Mouse (Mus musculus): Measurements from ENCODE around the gene Wwox. TPM values are rescaled to one million over a fixed set of nuclear protein-coding genes. Genes with fewer than 3 reads are reported as not detected.

Gene Wwox
- total and polyA plus RNA-seq, 3 experiments = 7.6 to 61.8 (median 12.2) TPM

DNA sequence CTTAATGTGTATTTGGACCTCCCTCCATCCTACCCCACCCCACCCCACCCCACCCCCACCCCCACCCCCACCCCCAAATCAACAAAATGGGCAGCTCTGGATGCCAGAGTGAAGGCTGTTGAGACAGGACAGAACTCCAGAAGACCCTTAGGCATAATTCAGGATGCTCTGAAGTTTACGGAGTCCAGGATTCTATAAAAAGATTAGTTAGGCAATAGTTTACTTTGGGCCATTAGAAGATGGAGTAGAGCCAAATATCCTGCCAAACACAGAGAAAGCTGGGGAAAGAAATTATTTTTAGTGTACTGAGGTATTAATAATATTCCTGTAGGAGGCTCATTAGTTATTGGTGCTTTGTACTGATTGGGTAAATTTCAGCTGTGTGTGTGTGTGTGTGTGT is 523.0 kb downstream of the Wwox start:
- Histone ChIP-seq H3K36me3 (ENCODE audit: control insufficient read depth in 1 of 2, insufficient read depth in 2 of 2, low read length in 2 of 2) (no peaks in the 10 kb centered on the region), H3K9ac (ENCODE audit: control insufficient read depth, low read depth, low read length, poor library complexity, severe bottlenecking) (no peak overlapping the region), H3K9me3 (replicated peaks; ENCODE audit: insufficient read depth, low read length) (no peaks in the 10 kb centered on the region), H3K27ac (ENCODE audit: control insufficient read depth, low read depth, low read length) (no peak overlapping the region), H3K4me1 (ENCODE audit: control insufficient read depth in 1 of 2, insufficient read depth in 2 of 2, low read length in 2 of 2) (no peaks in the 10 kb centered on the region), H3K4me3 (ENCODE audit: control insufficient read depth in 1 of 2, insufficient read depth in 1 of 2, low read depth in 2 of 2, low read length in 2 of 2) (no peak overlapping the region), H3K27me3 (ENCODE audit: control insufficient read depth in 1 of 2, insufficient read depth in 2 of 2, low read length in 2 of 2) (no peaks in the 10 kb centered on the region), H3K79me2 (ENCODE audit: control insufficient read depth, insufficient read depth, low read length, poor library complexity) (no peaks in the 10 kb centered on the region)
- DNase-seq (ENCODE audit: low read depth, low spot score) = no peak
- TF ChIP-seq NELFE (IDR thresholded peaks at IDR 0.05; ENCODE audit: low read depth, low read length) = no peak
- TF ChIP-seq MXI1 (IDR thresholded peaks at IDR 0.05; ENCODE audit: low read depth, low read length) = no peak
- TF ChIP-seq MYC (IDR thresholded peaks at IDR 0.05; ENCODE audit: low read depth, low read length) = no peak
- TF ChIP-seq POLR2AphosphoS2 (IDR thresholded peaks at IDR 0.05; ENCODE audit: low read length) = no peak
- TF ChIP-seq NRF1 (IDR thresholded peaks at IDR 0.05; ENCODE audit: insufficient read depth, low read depth, low read length, poor library complexity, severe bottlenecking) = no peak
- no peak for TF ChIP-seq TAL1 (IDR thresholded peaks at IDR 0.05; ENCODE audit: low read length)
- TF ChIP-seq MAFK (IDR thresholded peaks at IDR 0.05; ENCODE audit: borderline replicate concordance, low read depth, low read length) = no peak

DNA sequence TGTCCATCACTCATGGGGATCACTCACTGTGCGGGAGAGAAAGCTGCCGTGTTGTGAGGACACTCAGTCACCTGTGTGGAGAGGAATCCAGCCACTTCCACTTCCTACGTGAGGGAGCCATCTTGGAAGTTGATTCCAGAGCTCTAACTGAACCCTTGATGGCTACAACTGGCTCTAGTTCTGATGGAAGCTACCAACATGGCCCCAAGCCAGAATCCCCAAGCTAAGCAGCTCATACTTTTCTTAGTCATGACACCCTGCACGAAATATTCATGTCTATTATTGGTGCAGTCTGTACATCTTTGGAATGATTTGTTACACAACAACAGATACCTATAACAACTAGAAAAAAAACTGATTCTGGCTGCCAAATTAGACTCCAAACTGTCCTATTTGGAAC is 523.8 kb downstream of the Wwox start:
- no peaks in the 10 kb centered on the region for H3K79me2 ChIP-seq (ENCODE audit: control insufficient read depth, insufficient read depth, low read length, poor library complexity)

DNA sequence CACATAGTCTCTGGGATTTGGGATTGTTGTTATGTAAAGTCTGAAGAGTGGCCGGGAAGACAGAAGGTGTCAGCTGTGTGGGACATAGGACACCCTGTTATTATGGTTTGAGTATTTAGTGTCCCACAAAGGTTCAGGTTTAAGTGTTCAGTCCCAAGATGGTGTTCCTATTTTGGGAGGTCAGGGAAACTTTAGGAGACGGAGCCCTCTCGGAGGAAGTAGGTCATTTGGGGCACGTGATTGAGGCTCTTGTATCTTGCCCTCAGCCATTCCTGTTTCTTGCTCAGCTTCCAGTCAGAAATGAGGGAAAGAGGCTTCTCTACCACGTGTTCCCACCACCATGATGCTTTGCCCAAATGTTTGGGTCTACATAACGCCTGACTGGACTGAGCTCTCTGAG is 524.8 kb downstream of the Wwox start:
- DNase-seq (ENCODE audit: low read depth, low spot score) = no peak
- no peak overlapping the region for H3K9ac ChIP-seq (ENCODE audit: control insufficient read depth, low read depth, low read length, poor library complexity, severe bottlenecking)
- no peak overlapping the region for H3K4me3 ChIP-seq (ENCODE audit: control insufficient read depth in 1 of 2, insufficient read depth in 1 of 2, low read depth in 2 of 2, low read length in 2 of 2)
- no peaks in the 10 kb centered on the region for H3K36me3 ChIP-seq (ENCODE audit: control insufficient read depth in 1 of 2, insufficient read depth in 2 of 2, low read length in 2 of 2)
- H3K4me1 ChIP-seq (ENCODE audit: control insufficient read depth in 1 of 2, insufficient read depth in 2 of 2, low read length in 2 of 2) = no peaks in the 10 kb centered on the region
- H3K79me2 ChIP-seq (ENCODE audit: control insufficient read depth, insufficient read depth, low read length, poor library complexity) = no peaks in the 10 kb centered on the region
- no peaks in the 10 kb centered on the region for H3K9me3 ChIP-seq (replicated peaks; ENCODE audit: insufficient read depth, low read length)
- no peaks in the 10 kb centered on the region for H3K27me3 ChIP-seq (ENCODE audit: control insufficient read depth in 1 of 2, insufficient read depth in 2 of 2, low read length in 2 of 2)
- TF ChIP-seq SIN3A (IDR thresholded peaks at IDR 0.05; ENCODE audit: low read length) (no peak), NELFE (IDR thresholded peaks at IDR 0.05; ENCODE audit: low read depth, low read length) (no peak), MEF2A (IDR thresholded peaks at IDR 0.05; ENCODE audit: extremely low read depth, insufficient replicate concordance, low read depth, low read length, poor library complexity, severe bottlenecking) (no peak), CHD1 (IDR thresholded peaks at IDR 0.05; ENCODE audit: low read depth, low read length) (no peak), ETS1 (IDR thresholded peaks at IDR 0.05; ENCODE audit: low read depth, low read length) (no peak), USF1 (IDR thresholded peaks at IDR 0.05; ENCODE audit: low read depth, low read length) (no peak), UBTF (IDR thresholded peaks at IDR 0.05; ENCODE audit: borderline replicate concordance, insufficient read depth, low read depth, low read length) (no peak), HCFC1 (IDR thresholded peaks at IDR 0.05; ENCODE audit: low read depth, low read length) (no peak)
- no peak overlapping the region for H3K27ac ChIP-seq (ENCODE audit: control insufficient read depth, low read depth, low read length)

More for the DNA sequence above, 523.8 kb downstream of the Wwox start:
- no peak for DNase-seq (ENCODE audit: low read depth, low spot score)
- H3K4me3 ChIP-seq (ENCODE audit: control insufficient read depth in 1 of 2, insufficient read depth in 1 of 2, low read depth in 2 of 2, low read length in 2 of 2) = no peak overlapping the region
- no peak overlapping the region for H3K27ac ChIP-seq (ENCODE audit: control insufficient read depth, low read depth, low read length)
- H3K27me3 ChIP-seq (ENCODE audit: control insufficient read depth in 1 of 2, insufficient read depth in 2 of 2, low read length in 2 of 2) = no peaks in the 10 kb centered on the region
- no peak for TF ChIP-seq CHD2 (IDR thresholded peaks at IDR 0.05; ENCODE audit: low read length)
- TF ChIP-seq CHD1 (IDR thresholded peaks at IDR 0.05; ENCODE audit: low read depth, low read length) = no peak
- no peak for TF ChIP-seq MAFK (IDR thresholded peaks at IDR 0.05; ENCODE audit: borderline replicate concordance, low read depth, low read length)
- TF ChIP-seq POLR2AphosphoS5 (IDR thresholded peaks at IDR 0.05; ENCODE audit: borderline replicate concordance, low read depth, low read length) = no peak
- TF ChIP-seq BHLHE40 (IDR thresholded peaks at IDR 0.05; ENCODE audit: borderline replicate concordance, low read depth, low read length) = no peak
- no peak for TF ChIP-seq ZC3H11A (IDR thresholded peaks at IDR 0.05; ENCODE audit: low read depth, low read length)
- TF ChIP-seq E2F4 (IDR thresholded peaks at IDR 0.05; ENCODE audit: borderline replicate concordance, low read depth, low read length) = no peak
- no peak for TF ChIP-seq EP300 (IDR thresholded peaks at IDR 0.05; ENCODE audit: low read depth in 1 of 2, low read length in 2 of 2)
- no peaks in the 10 kb centered on the region for H3K36me3 ChIP-seq (ENCODE audit: control insufficient read depth in 1 of 2, insufficient read depth in 2 of 2, low read length in 2 of 2)
- no peaks in the 10 kb centered on the region for H3K4me1 ChIP-seq (ENCODE audit: control insufficient read depth in 1 of 2, insufficient read depth in 2 of 2, low read length in 2 of 2)
- H3K9ac ChIP-seq (ENCODE audit: control insufficient read depth, low read depth, low read length, poor library complexity, severe bottlenecking) = no peak overlapping the region
- no peaks in the 10 kb centered on the region for H3K9me3 ChIP-seq (replicated peaks; ENCODE audit: insufficient read depth, low read length)
